ENCODE assay signal across 25 mouse cellular contexts in genomic region chr11:113760476-113760875, GRCm38 (mm10). TPM values are rescaled to one million over a fixed set of nuclear protein-coding genes. Genes with fewer than 3 reads are reported as not detected.
DNase-seq lines count a peak whose midpoint lies in the region; ATAC-seq and TF ChIP-seq lines count a peak whose summit lies in the region.
"Had no signal": no experiment of that assay in that cellular context is flagged by ENCODE, and none has a peak within 500 bp of the region (broad histone marks: within the 10 kb centered on the region; RNA-seq: fewer than 3 reads in every experiment).

No protein-coding gene starts in this region.

- H3K4me2 ChIP-seq in hindbrain, embryonic 11.5 days (replicated peaks; ENCODE audit: low read depth, low read length), result no peak overlapping the region
- no peak overlapping the region for H3K4me2 ChIP-seq in lung, postnatal 0 days (replicated peaks; ENCODE audit: low read depth, low read length)
- no peak overlapping the region for H3K4me2 ChIP-seq in heart, embryonic 12.5 days
- H3K4me2 ChIP-seq: heart, embryonic 15.5 days; intestine, embryonic 15.5 days; limb, embryonic 15.5 days; liver, embryonic 15.5 days had no signal

- 77% methylated on average over 7 of the region's 7 CpGs for WGBS in hindbrain, embryonic 10.5 days
- WGBS in hindbrain, embryonic 11.5 days, result 60% methylated on average over 7 of the region's 7 CpGs
- WGBS in lung, postnatal 0 days, result 31% methylated on average over 7 of the region's 7 CpGs
- 66% methylated on average over 7 of the region's 7 CpGs for WGBS in heart, embryonic 12.5 days

- H3K4me3 ChIP-seq in hindbrain, embryonic 10.5 days, result no peak overlapping the region
- no peak overlapping the region for H3K4me3 ChIP-seq in hindbrain, embryonic 11.5 days (ENCODE audit: low read depth, low read length)
- H3K4me3 ChIP-seq in lung, postnatal 0 days (ENCODE audit: low read depth, low read length), result no peak overlapping the region
- H3K4me3 ChIP-seq in heart, embryonic 12.5 days, result no peak overlapping the region
- H3K4me3 ChIP-seq: heart, embryonic 15.5 days; intestine, embryonic 15.5 days; limb, embryonic 15.5 days; liver, embryonic 15.5 days; myocyte had no signal

- no peak for DNase-seq in hindbrain, embryonic 10.5 days (ENCODE audit: low spot score)
- DNase-seq in hindbrain, embryonic 11.5 days (ENCODE audit: low spot score), result no peak
- DNase-seq in adipocyte (ENCODE audit: low spot score), result peak; percentile 68
- DNase-seq in adrenal gland, postnatal 36 days, result peak; percentile 72 to 80
- peak; percentile 48 for DNase-seq in lung, postnatal 0 days (ENCODE audit: low spot score)
- DNase-seq in cerebellum, adult 9-10 months, result no peak
- DNase-seq: cerebellum, postnatal 10 days; heart, postnatal 4 days; kidney, postnatal 36 days; midbrain, embryonic 14.5 days; right cerebral cortex, postnatal 25 days had no signal

- peaks cover 22% of the 10 kb centered on the region for H3K4me1 ChIP-seq in hindbrain, embryonic 10.5 days (replicated peaks)
- no peaks in the 10 kb centered on the region for H3K4me1 ChIP-seq in hindbrain, embryonic 11.5 days (replicated peaks; ENCODE audit: control insufficient read depth, insufficient read depth, low read length)
- peaks cover 3% of the 10 kb centered on the region; the same call in 1 of the 2 replicates for H3K4me1 ChIP-seq in lung, postnatal 0 days (ENCODE audit: insufficient read depth, low read depth, low read length)
- H3K4me1 ChIP-seq in heart, embryonic 12.5 days (replicated peaks), result peaks cover 8% of the 10 kb centered on the region
- H3K4me1 ChIP-seq: heart, embryonic 15.5 days; intestine, embryonic 15.5 days had no signal

- no peak overlapping the region for H3K9ac ChIP-seq in hindbrain, embryonic 11.5 days (ENCODE audit: low read depth, low read length)
- no peak overlapping the region for H3K9ac ChIP-seq in lung, postnatal 0 days (replicated peaks; ENCODE audit: low read depth)
- no peak overlapping the region for H3K9ac ChIP-seq in heart, embryonic 12.5 days
- H3K9ac ChIP-seq: heart, embryonic 15.5 days; intestine, embryonic 15.5 days; limb, embryonic 15.5 days; liver, embryonic 15.5 days had no signal

- TF ChIP-seq CTCF in lung, postnatal 0 days (IDR thresholded peaks at IDR 0.05), result no peak

- no peaks in the 10 kb centered on the region for H3K9me3 ChIP-seq in hindbrain, embryonic 10.5 days
- no peaks in the 10 kb centered on the region for H3K9me3 ChIP-seq in hindbrain, embryonic 11.5 days (ENCODE audit: control insufficient read depth, low read length)
- H3K9me3 ChIP-seq in lung, postnatal 0 days (ENCODE audit: low read length), result no peaks in the 10 kb centered on the region
- no peaks in the 10 kb centered on the region for H3K9me3 ChIP-seq in heart, embryonic 12.5 days (replicated peaks)
- H3K9me3 ChIP-seq: heart, embryonic 15.5 days; intestine, embryonic 15.5 days; limb, embryonic 15.5 days; liver, embryonic 15.5 days had no signal

- H3K27me3 ChIP-seq in hindbrain, embryonic 10.5 days (ENCODE audit: insufficient read depth, poor library complexity, severe bottlenecking), result 0 out of 2 replicates have a peak, but pooled peaks cover 2% of the 10 kb centered on the region
- H3K27me3 ChIP-seq in hindbrain, embryonic 11.5 days (ENCODE audit: control insufficient read depth, insufficient read depth, low read length), result no peaks in the 10 kb centered on the region
- H3K27me3 ChIP-seq in lung, postnatal 0 days (replicated peaks; ENCODE audit: insufficient read depth, low read length), result no peaks in the 10 kb centered on the region
- no peaks in the 10 kb centered on the region for H3K27me3 ChIP-seq in heart, embryonic 12.5 days (replicated peaks)
- H3K27me3 ChIP-seq: CH12.LX; heart, embryonic 15.5 days; intestine, embryonic 15.5 days; limb, embryonic 15.5 days had no signal

- TF ChIP-seq EP300 in lung, postnatal 0 days (IDR thresholded peaks at IDR 0.05), result no peak

- H3K36me3 ChIP-seq in hindbrain, embryonic 10.5 days, result no peaks in the 10 kb centered on the region
- no peaks in the 10 kb centered on the region for H3K36me3 ChIP-seq in hindbrain, embryonic 11.5 days (ENCODE audit: control insufficient read depth, insufficient read depth, low read length)
- no peaks in the 10 kb centered on the region for H3K36me3 ChIP-seq in lung, postnatal 0 days (ENCODE audit: insufficient read depth, low read length)
- H3K36me3 ChIP-seq in heart, embryonic 12.5 days, result no peaks in the 10 kb centered on the region
- H3K36me3 ChIP-seq: heart, embryonic 15.5 days; intestine, embryonic 15.5 days; limb, embryonic 15.5 days; liver, embryonic 15.5 days had no signal

- H3K27ac ChIP-seq in hindbrain, embryonic 10.5 days, result 0 out of 2 replicates have a peak overlapping the region, but pooled peaks have one; percentile 50
- no peak overlapping the region for H3K27ac ChIP-seq in hindbrain, embryonic 11.5 days (ENCODE audit: low read depth, low read length)
- no peak overlapping the region for H3K27ac ChIP-seq in lung, postnatal 0 days (ENCODE audit: low read length)
- no peak overlapping the region for H3K27ac ChIP-seq in heart, embryonic 12.5 days (ENCODE audit: poor library complexity, severe bottlenecking)
- H3K27ac ChIP-seq: heart, embryonic 15.5 days; intestine, embryonic 15.5 days; limb, embryonic 15.5 days; liver, embryonic 15.5 days; stomach, postnatal 0 days had no signal

- ATAC-seq in hindbrain, embryonic 11.5 days (ENCODE audit: low FRiP score), result no peak
- ATAC-seq in lung, postnatal 0 days, result no peak; the same call in 1 of the 2 replicates
- no peak for ATAC-seq in heart, embryonic 12.5 days (ENCODE audit: insufficient number of reproducible peaks, low FRiP score)
- no peak for ATAC-seq in activated CD4-positive, CD25-positive, alpha-beta regulatory T cell, adult 4 months
- ATAC-seq: intestine, embryonic 15.5 days had no signal

RNA-seq across cellular contexts. Expression of gene Cdc42ep4, which starts 8.8 kb away (rescaled TPM):
- 114 and 120 TPM in 2 replicates for polyA plus RNA-seq in hindbrain, embryonic 10.5 days (2016; fragmentation: Nextera tagmentation; extraction: Ambion mirVana)
- polyA plus RNA-seq in hindbrain, embryonic 11.5 days (2014; fragmentation: Nextera tagmentation; extraction: Ambion mirVana), result 64.5 and 68.6 TPM in 2 replicates
- total RNA-seq in adrenal gland, postnatal 36 days (2021), result 100 to 1,000 TPM; 128 to 136 TPM
- polyA plus RNA-seq in lung, postnatal 0 days (2015; fragmentation: Nextera tagmentation; extraction: Ambion mirVana), result 92.8 and 116 TPM in 2 replicates
- polyA plus RNA-seq in heart, embryonic 12.5 days (2016; fragmentation: Nextera tagmentation; extraction: Ambion mirVana), result 23.2 and 24.3 TPM in 2 replicates
- polyA plus RNA-seq in activated CD4-positive, CD25-positive, alpha-beta regulatory T cell, adult 4 months (2017; shearing (Covaris generic)), result 1 to 10 TPM; 2.4 to 2.5 TPM

RNA-seq across cellular contexts. Expression of gene Cpsf4l, which starts 50.7 kb away (rescaled TPM):
- 0.47 and 1.1 TPM in 2 replicates for polyA plus RNA-seq in hindbrain, embryonic 10.5 days (2016; fragmentation: Nextera tagmentation; extraction: Ambion mirVana)
- 0.80 and 0.86 TPM in 2 replicates for polyA plus RNA-seq in hindbrain, embryonic 11.5 days (2014; fragmentation: Nextera tagmentation; extraction: Ambion mirVana)
- total RNA-seq in adrenal gland, postnatal 36 days (2021), result under 1 TPM; 0.23 to 0.76 TPM
- 0.17 and 0.25 TPM in 2 replicates for polyA plus RNA-seq in lung, postnatal 0 days (2015; fragmentation: Nextera tagmentation; extraction: Ambion mirVana)
- not detected in 2 replicates for polyA plus RNA-seq in heart, embryonic 12.5 days (2016; fragmentation: Nextera tagmentation; extraction: Ambion mirVana)
- polyA plus RNA-seq in activated CD4-positive, CD25-positive, alpha-beta regulatory T cell, adult 4 months (2017; shearing (Covaris generic)), result under 1 TPM in 1 of 2 experiments, not detected in 1; 0.45 TPM
- total RNA-seq: gastrocnemius, adult 8-10 months; heart, adult 18-20 months; heart, postnatal 4 days; left cerebral cortex, postnatal 36 days; megakaryocyte, adult 5-6 weeks; MEL had no signal
- polyA plus RNA-seq: intestine, embryonic 15.5 days; liver, embryonic 15.5 days had no signal

Comparison
In these comparisons a context has a peak if more than half of its experiments do, and no peak if none do; other contexts are left out.
1. DNase-seq: peak in adipocyte (single experiment), adrenal gland, postnatal 36 days (2 of 2) and lung, postnatal 0 days (single experiment); none in hindbrain, embryonic 10.5 days (single experiment), hindbrain, embryonic 11.5 days (single experiment) and cerebellum, adult 9-10 months (single experiment).